Mouse (Mus musculus): ENCODE measurements at regions not wholly inside any gene's neighbourhood (a gene's known extent, or its start where the extent isn't known, plus 50 kb on each side); places are given as distances from the start of the nearest gene placed in this dataset.

GRCm38 (mm10) chr10:81996742-81997536 lies 51.0 kb upstream of the Zfp873 start:
- DNase-seq (ENCODE audit: low read depth): peak; percentile 38
